9 mouse cellular contexts compared by ENCODE assay signal in the genomic region with DNA sequence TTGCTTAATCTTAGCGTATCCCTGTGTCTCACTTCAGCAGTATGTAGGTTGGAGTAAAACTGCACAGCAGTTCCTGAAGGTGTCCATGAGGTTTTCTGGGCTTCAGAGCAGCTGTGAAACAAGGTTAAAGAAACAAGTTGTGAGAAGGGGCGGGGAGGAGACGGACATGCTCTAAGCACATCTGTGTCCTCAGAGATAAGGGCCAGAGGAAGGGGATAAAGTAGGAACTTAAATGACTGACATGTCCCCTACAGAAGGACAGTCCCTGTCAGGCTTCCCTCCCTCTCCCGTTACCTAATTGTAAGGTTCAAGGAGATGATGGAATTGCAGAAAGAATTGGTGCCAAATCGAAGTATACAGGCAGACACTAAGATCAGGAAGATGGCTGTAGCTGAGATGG. TPM values are rescaled to one million over a fixed set of nuclear protein-coding genes. Genes with fewer than 3 reads are reported as not detected.
A peak's percentile ranks its signal among the peaks of the same experiment; 100 is the strongest.
DNase-seq lines count a peak whose midpoint lies in the region; ATAC-seq lines count a peak whose summit lies in the region.
"Had no signal": no experiment of that assay in that cellular context is flagged by ENCODE, and none has a peak within 500 bp of the region (broad histone marks: within the 10 kb centered on the region; RNA-seq: fewer than 3 reads in every experiment).

No protein-coding gene starts in this region.

- H3K36me3 ChIP-seq in kidney, embryonic 14.5 days (ENCODE audit: control insufficient read depth, insufficient read depth, low read length): peaks cover 40% of the 10 kb centered on the region
- H3K36me3 ChIP-seq in intestine, embryonic 14.5 days (ENCODE audit: control insufficient read depth, insufficient read depth, low read length): peaks cover 45% of the 10 kb centered on the region
- H3K36me3 ChIP-seq in midbrain, embryonic 14.5 days (ENCODE audit: control insufficient read depth, insufficient read depth, low read length): peaks cover 51% of the 10 kb centered on the region

- H3K9me3 ChIP-seq in kidney, embryonic 14.5 days (ENCODE audit: control insufficient read depth, low read length): no peaks in the 10 kb centered on the region
- no peaks in the 10 kb centered on the region for H3K9me3 ChIP-seq in intestine, embryonic 14.5 days (ENCODE audit: control insufficient read depth, low read length)
- no peaks in the 10 kb centered on the region for H3K9me3 ChIP-seq in midbrain, embryonic 14.5 days (ENCODE audit: control insufficient read depth, low read length)

- H3K4me1 ChIP-seq in kidney, embryonic 14.5 days (ENCODE audit: control insufficient read depth, insufficient read depth, low read length): peaks cover 25% of the 10 kb centered on the region
- peaks cover 27% of the 10 kb centered on the region for H3K4me1 ChIP-seq in intestine, embryonic 14.5 days (replicated peaks; ENCODE audit: control insufficient read depth, insufficient read depth, low read length)
- H3K4me1 ChIP-seq in midbrain, embryonic 14.5 days (ENCODE audit: control insufficient read depth, insufficient read depth, low read length): peaks cover 34% of the 10 kb centered on the region

- peak overlapping the region; percentile 70; the same call in 1 of the 2 replicates for H3K4me3 ChIP-seq in kidney, embryonic 14.5 days (ENCODE audit: low read length)
- peak overlapping the region; percentile 76 for H3K4me3 ChIP-seq in intestine, embryonic 14.5 days (ENCODE audit: low read depth, low read length)
- peak overlapping the region; percentile 10; the same call in 1 of the 2 replicates for H3K4me3 ChIP-seq in midbrain, embryonic 14.5 days (replicated peaks; ENCODE audit: low read depth, low read length)

- ATAC-seq in kidney, embryonic 14.5 days (ENCODE audit: low FRiP score, low TSS enrichment): no peak
- no peak for ATAC-seq in intestine, embryonic 14.5 days (replicated peaks; ENCODE audit: low FRiP score, low TSS enrichment, low read depth)
- no peak for ATAC-seq in midbrain, embryonic 14.5 days (ENCODE audit: low FRiP score, low TSS enrichment)

- H3K9ac ChIP-seq in kidney, embryonic 14.5 days (ENCODE audit: low read depth, low read length): peak overlapping the region; percentile 96; the same call in 1 of the 2 replicates
- no peak overlapping the region for H3K9ac ChIP-seq in intestine, embryonic 14.5 days (ENCODE audit: low read length)
- no peak overlapping the region for H3K9ac ChIP-seq in midbrain, embryonic 14.5 days (replicated peaks; ENCODE audit: low read length)

- H3K27me3 ChIP-seq in kidney, embryonic 14.5 days (ENCODE audit: control insufficient read depth, insufficient read depth, low read length): no peaks in the 10 kb centered on the region
- no peaks in the 10 kb centered on the region for H3K27me3 ChIP-seq in intestine, embryonic 14.5 days (replicated peaks; ENCODE audit: control insufficient read depth, insufficient read depth, low read length)
- H3K27me3 ChIP-seq in midbrain, embryonic 14.5 days (ENCODE audit: control insufficient read depth, insufficient read depth, low read length): no peaks in the 10 kb centered on the region

- H3K27ac ChIP-seq in kidney, embryonic 14.5 days (ENCODE audit: low read depth, low read length): 0 out of 2 replicates have a peak overlapping the region, but pooled peaks have one; percentile 97
- H3K27ac ChIP-seq in intestine, embryonic 14.5 days (ENCODE audit: low read depth): peak overlapping the region; percentile 99; the same call in 1 of the 2 replicates
- H3K27ac ChIP-seq in midbrain, embryonic 14.5 days (replicated peaks; ENCODE audit: low read depth, low read length): no peak overlapping the region

- 84% methylated on average over 5 of the region's 5 CpGs for WGBS in kidney, embryonic 14.5 days
- 75% methylated on average over 5 of the region's 5 CpGs for WGBS in intestine, embryonic 14.5 days
- WGBS in midbrain, embryonic 14.5 days: 91% methylated on average over 5 of the region's 5 CpGs

- no peak for DNase-seq in kidney, adult 11 months
- DNase-seq in c-Kit-positive CD71-positive TER-119-positive erythroid progenitor cells, embryonic 14.5 days (ENCODE audit: low spot score): peak; percentile 60
- no peak for DNase-seq in intestine, embryonic 14.5 days (ENCODE audit: low spot score)
- no peak for DNase-seq in midbrain, embryonic 14.5 days
- no peak for DNase-seq in layer of hippocampus, postnatal 14 days (ENCODE audit: low spot score in 2 of 2)
- no peak for DNase-seq in layer of hippocampus, adult 9-10 months (ENCODE audit: low spot score)
- DNase-seq in cerebellum, adult 18-20 months: no peak
- DNase-seq: lung, adult 2 months had no signal

- peak overlapping the region; percentile 98 for H3K4me2 ChIP-seq in kidney, embryonic 14.5 days (replicated peaks; ENCODE audit: low read depth, low read length)
- H3K4me2 ChIP-seq in intestine, embryonic 14.5 days (ENCODE audit: low read length): peak overlapping the region; percentile 98
- peak overlapping the region; percentile 100 for H3K4me2 ChIP-seq in midbrain, embryonic 14.5 days (ENCODE audit: low read length)

RNA-seq across cellular contexts. Expression of gene Tmem179b, which starts 1.3 kb away (rescaled TPM):
- polyA plus RNA-seq in kidney, embryonic 14.5 days (2014; fragmentation: Nextera tagmentation; extraction: Ambion mirVana): 80.4 and 91.0 TPM in 2 replicates
- 92.6 and 96.6 TPM in 2 replicates for polyA plus RNA-seq in intestine, embryonic 14.5 days (2014; fragmentation: Nextera tagmentation; extraction: Ambion mirVana)
- polyA plus RNA-seq in midbrain, embryonic 14.5 days (2014; fragmentation: Nextera tagmentation; extraction: Ambion mirVana): 24.8 and 32.4 TPM in 2 replicates
- total RNA-seq in layer of hippocampus, postnatal 14 days (2021): 10 to 100 TPM; 10.1 to 12.0 TPM

RNA-seq across cellular contexts. Expression of gene Tmem223, which starts 2.2 kb away (rescaled TPM):
- 232 and 238 TPM in 2 replicates for polyA plus RNA-seq in kidney, embryonic 14.5 days (2014; fragmentation: Nextera tagmentation; extraction: Ambion mirVana)
- 170 and 196 TPM in 2 replicates for polyA plus RNA-seq in intestine, embryonic 14.5 days (2014; fragmentation: Nextera tagmentation; extraction: Ambion mirVana)
- 270 and 278 TPM in 2 replicates for polyA plus RNA-seq in midbrain, embryonic 14.5 days (2014; fragmentation: Nextera tagmentation; extraction: Ambion mirVana)
- total RNA-seq in layer of hippocampus, postnatal 14 days (2021): 100 to 1,000 TPM; 101 to 108 TPM

RNA-seq across cellular contexts. Expression of gene Taf6l, which starts 13.2 kb away (rescaled TPM):
- polyA plus RNA-seq in kidney, embryonic 14.5 days (2014; fragmentation: Nextera tagmentation; extraction: Ambion mirVana): 21.7 and 22.9 TPM in 2 replicates
- 17.2 and 18.9 TPM in 2 replicates for polyA plus RNA-seq in intestine, embryonic 14.5 days (2014; fragmentation: Nextera tagmentation; extraction: Ambion mirVana)
- 18.0 and 21.0 TPM in 2 replicates for polyA plus RNA-seq in midbrain, embryonic 14.5 days (2014; fragmentation: Nextera tagmentation; extraction: Ambion mirVana)
- 10 to 100 TPM; 14.1 to 15.0 TPM for total RNA-seq in layer of hippocampus, postnatal 14 days (2021)

RNA-seq across cellular contexts. Expression of gene Nxf1, which starts 16.1 kb away (rescaled TPM):
- 155 and 198 TPM in 2 replicates for polyA plus RNA-seq in kidney, embryonic 14.5 days (2014; fragmentation: Nextera tagmentation; extraction: Ambion mirVana)
- polyA plus RNA-seq in intestine, embryonic 14.5 days (2014; fragmentation: Nextera tagmentation; extraction: Ambion mirVana): 168 and 172 TPM in 2 replicates
- 146 and 171 TPM in 2 replicates for polyA plus RNA-seq in midbrain, embryonic 14.5 days (2014; fragmentation: Nextera tagmentation; extraction: Ambion mirVana)
- 10 to 100 TPM; 79.3 to 91.9 TPM for total RNA-seq in layer of hippocampus, postnatal 14 days (2021)

RNA-seq across cellular contexts. Expression of gene Polr2g, which starts 25.4 kb away (rescaled TPM):
- 188 and 230 TPM in 2 replicates for polyA plus RNA-seq in kidney, embryonic 14.5 days (2014; fragmentation: Nextera tagmentation; extraction: Ambion mirVana)
- polyA plus RNA-seq in intestine, embryonic 14.5 days (2014; fragmentation: Nextera tagmentation; extraction: Ambion mirVana): 148 and 151 TPM in 2 replicates
- 156 and 165 TPM in 2 replicates for polyA plus RNA-seq in midbrain, embryonic 14.5 days (2014; fragmentation: Nextera tagmentation; extraction: Ambion mirVana)
- 100 to 1,000 TPM; 119 TPM for total RNA-seq in layer of hippocampus, postnatal 14 days (2021)

Comparison
In these comparisons a context has a peak if more than half of its experiments do, and no peak if none do; other contexts are left out.
1. H3K4me3 ChIP-seq: peak in every context shown above with its lines; median percentile 76 in intestine, embryonic 14.5 days; 70 in kidney, embryonic 14.5 days; 10 in midbrain, embryonic 14.5 days.